Mouse (Mus musculus) ES-E14 (cell line): ENCODE results near the gene Acrbp.

Source experiments
- CHD2 ChIP-seq: IDR thresholded peaks from 2 replicates; pipeline ENCODE4 v1.6.1; 2014; ENCODE audit warnings: mild to moderate bottlenecking, low read depth, low read length, inconsistent platforms
- HCFC1 ChIP-seq: IDR thresholded peaks from 2 replicates; pipeline ENCODE4 v1.6.1; 2012; ENCODE audit warnings: low read length, inconsistent platforms, borderline replicate concordance; ENCODE audit not compliant: insufficient read depth
- ZC3H11A ChIP-seq: IDR thresholded peaks from 2 replicates; pipeline ENCODE4 v1.6.1; 2012; ENCODE audit warnings: low read depth, mild to moderate bottlenecking, inconsistent platforms, low read length, borderline replicate concordance
- ZNF384 ChIP-seq: IDR thresholded peaks from 2 replicates; pipeline ENCODE4 v1.6.1; 2012; ENCODE audit warnings: low read depth, low read length, inconsistent platforms

GRCm38 (mm10) chr6:125101444-125101843, 52.0 kb downstream of the Acrbp start:
- TF ChIP-seq ZC3H11A (no peak), ZNF384 (no peak), CHD2 (no peak), HCFC1 (no peak)
